Mouse (Mus musculus) E14TG2a.4 (cell line): ENCODE results near the gene Efemp2.

Experiments used
- CTCF ChIP-seq: conservative IDR thresholded peaks from 2 replicates; pipeline ENCODE4 v1.5.1; 2014; ENCODE audit warnings: low read length
- NANOG ChIP-seq: IDR thresholded peaks from 2 replicates; pipeline ENCODE4 v1.6.1; 2014; ENCODE audit warnings: borderline replicate concordance, low read length, mixed read lengths
- POU5F1 ChIP-seq: IDR thresholded peaks from 2 replicates; pipeline ENCODE4 v1.6.1; 2014; ENCODE audit warnings: low read length, borderline replicate concordance

- TF ChIP-seq CTCF (no peak), NANOG (no peak), POU5F1 (no peak)
Measured at GRCm38 (mm10) chr19:5486286-5486685, 12.5 kb downstream of the Efemp2 start.
